Mouse (Mus musculus) liver, embryonic 13.5 days (tissue): Measurements from ENCODE around the gene Chrdl2. TPM values are rescaled to one million over a fixed set of nuclear protein-coding genes. Genes with fewer than 3 reads are reported as not detected.
A peak's percentile ranks its signal among the peaks of the same experiment; 100 is the strongest.
"Not testable (repeated sequence)": the region's sequence is repeated elsewhere in the genome, so short reads cannot be mapped to it uniquely, and the experiment has no call there.

ENCODE experiments used
- ATAC-seq: fragments of 200-750 bp; cut with Nextera tagmentation; 2 replicates; pipeline ENCODE4 v1.8.0; 2017; ENCODE audit warnings: low read depth, mild to moderate bottlenecking, moderate number of reproducible peaks, moderate library complexity
- DNase-seq: peaks from one replicate; pipeline ENCODE4 v3.0.0; 2022
- H3K27ac ChIP-seq: fragments of 300-500 bp; sonication (generic); 2 replicates; pipeline ENCODE4 v1.5.1; 2015; ENCODE audit warnings: moderate library complexity, mild to moderate bottlenecking, inconsistent platforms
- H3K27me3 ChIP-seq: fragments of 300-500 bp; sonication (generic); 2 replicates; pipeline ENCODE4 v1.6.1; 2015; ENCODE audit warnings: mild to moderate bottlenecking, inconsistent platforms
- H3K36me3 ChIP-seq: fragments of 300-500 bp; sonication (generic); 2 replicates; pipeline ENCODE4 v1.6.1; 2015; ENCODE audit warnings: mild to moderate bottlenecking, inconsistent platforms
- H3K4me1 ChIP-seq: fragments of 300-500 bp; sonication (generic); replicated peaks from 2 replicates; pipeline ENCODE4 v1.6.1; 2015; ENCODE audit warnings: inconsistent platforms
- H3K4me2 ChIP-seq: fragments of 300-500 bp; sonication (generic); 2 replicates; pipeline ENCODE4 v1.6.1; 2015; ENCODE audit warnings: inconsistent platforms, mild to moderate bottlenecking, moderate library complexity
- H3K4me3 ChIP-seq: fragments of 300-500 bp; sonication (generic); replicated peaks from 2 replicates; pipeline ENCODE4 v1.5.1; 2015; ENCODE audit warnings: mild to moderate bottlenecking, inconsistent platforms
- H3K9ac ChIP-seq: fragments of 300-500 bp; sonication (generic); 2 replicates; pipeline ENCODE4 v1.6.1; 2015; ENCODE audit warnings: mild to moderate bottlenecking, inconsistent platforms
- H3K9me3 ChIP-seq: fragments of 300-500 bp; sonication (generic); replicated peaks from 2 replicates; pipeline ENCODE4 v1.6.1; 2016; ENCODE audit warnings: inconsistent platforms
- WGBS: fragments of 180-500 bp; shearing (Covaris S2); methylation state at CpG from one replicate; pipeline ENCODE4 v1.1.7; 2015; ENCODE audit not compliant: insufficient replicate concordance; 5-methylcytosine and 5-hydroxymethylcytosine counted together
- polyA plus RNA-seq: library from polyadenylated mRNA; unstranded; fragments of >200 nt; fragmentation: Nextera tagmentation; extraction: Ambion mirVana; gene quantifications from 2 replicates; pipeline ENCODE4 v1.2.1, GENCODE M21; 2015

Chrdl2 gene
- polyA plus RNA-seq: not detected in 2 replicates

DNA sequence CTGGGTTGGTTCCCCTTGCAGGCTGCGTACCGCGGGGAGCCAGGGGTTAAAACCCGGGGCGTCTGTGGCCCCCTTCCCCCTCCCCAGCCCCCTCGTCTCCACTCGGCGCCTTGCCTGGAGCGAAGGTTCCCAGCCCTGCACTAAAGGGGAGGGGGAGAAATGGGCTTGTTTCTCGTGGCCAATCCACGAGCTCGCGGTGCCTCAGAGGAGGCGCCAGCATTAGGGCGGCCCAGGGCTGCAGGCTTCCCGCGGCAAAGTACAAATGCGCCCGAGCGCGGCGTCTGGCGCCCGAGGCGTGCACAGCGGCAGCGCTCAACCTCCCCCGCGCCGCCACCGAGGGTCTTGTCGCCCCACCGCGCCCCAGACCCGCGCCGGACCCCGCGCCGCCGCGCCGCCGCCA, at the start of gene Chrdl2:
Gene Chrdl2 (plus strand): TSS at position 383 of the 400 bp plus-strand sequence.
- H3K36me3 ChIP-seq: no peaks in the 10 kb centered on the region
- DNase-seq (no peak), ATAC-seq (no peak)
- no peak within 1 kb of the TSS for H3K27ac ChIP-seq
- peaks cover 3% of the 10 kb centered on the region; the same call in 1 of the 2 replicates for H3K4me1 ChIP-seq
- WGBS: 2% methylated on average over 43 of the region's 44 CpGs
- H3K27me3 ChIP-seq: peaks cover 78% of the 10 kb centered on the region
- H3K9me3 ChIP-seq: no peaks in the 10 kb centered on the region
- H3K4me2 ChIP-seq: peak within 1 kb of the TSS; percentile 58
- H3K4me3 ChIP-seq: peak within 1 kb of the TSS; percentile 40
- no peak within 1 kb of the TSS for H3K9ac ChIP-seq

DNA sequence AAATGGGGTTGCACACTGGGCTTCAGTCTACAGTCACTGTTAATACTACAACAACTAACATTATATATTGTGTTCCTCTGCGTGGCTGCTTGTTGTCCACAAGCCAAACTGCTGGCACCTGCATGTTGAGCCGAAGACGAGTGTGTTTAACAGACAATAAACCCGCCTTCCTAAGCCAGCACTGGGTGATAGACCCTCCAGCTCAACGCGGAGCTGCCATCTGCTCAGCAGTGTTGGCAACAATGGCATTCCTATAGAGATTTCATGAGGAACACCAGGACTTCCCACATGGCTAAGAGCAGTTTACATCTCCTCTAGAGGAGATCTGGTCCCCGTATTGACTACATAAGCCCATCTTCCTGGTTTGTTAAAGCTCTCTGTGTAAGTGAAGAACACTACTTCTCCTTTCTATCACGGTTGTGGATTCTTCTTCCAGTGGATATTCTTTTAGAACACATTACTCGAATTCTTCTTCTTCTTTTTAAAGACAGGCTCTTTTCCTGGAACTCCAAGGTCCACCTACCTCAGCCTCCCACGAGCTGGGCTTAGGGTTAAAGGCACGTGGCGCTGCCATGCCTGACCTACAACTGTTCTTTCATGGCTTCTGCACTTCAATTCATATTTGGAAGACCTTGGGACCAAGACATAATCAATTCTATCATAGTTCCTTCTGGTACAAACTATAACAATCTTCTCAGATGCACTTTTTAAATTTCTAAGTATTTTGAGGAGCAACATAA, 48.6 kb upstream of the Chrdl2 start:
- H3K4me3 ChIP-seq: no peak overlapping the region
- ATAC-seq (no peak), DNase-seq (no peak)
- H3K27ac ChIP-seq: no peak overlapping the region
- no peaks in the 10 kb centered on the region for H3K9me3 ChIP-seq
- no peak overlapping the region for H3K4me2 ChIP-seq
- 56% methylated on average over 12 of the region's 12 CpGs for WGBS
- no peaks in the 10 kb centered on the region for H3K27me3 ChIP-seq
- peaks cover 15% of the 10 kb centered on the region for H3K4me1 ChIP-seq
- no peak overlapping the region for H3K9ac ChIP-seq
- peaks cover 6% of the 10 kb centered on the region for H3K36me3 ChIP-seq

DNA sequence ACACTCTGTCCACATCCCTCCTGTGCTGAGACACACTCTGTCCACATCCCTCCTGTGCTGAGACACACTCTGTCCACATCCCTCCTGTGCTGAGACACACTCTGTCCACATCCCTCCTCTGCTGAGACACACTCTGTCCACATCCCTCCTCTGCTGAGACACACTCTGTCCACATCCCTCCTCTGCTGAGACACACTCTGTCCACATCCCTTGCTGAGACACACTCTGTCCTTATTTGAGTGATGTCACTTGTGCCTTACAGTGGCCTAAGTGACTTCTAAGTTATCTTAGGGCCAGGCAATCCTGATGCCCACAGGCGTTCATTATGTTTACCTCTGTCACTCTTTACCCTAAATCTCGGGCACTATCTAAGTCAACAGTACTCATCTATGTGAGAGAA, 45.4 kb upstream of the Chrdl2 start:
- not testable (repeated sequence) for H3K4me3 ChIP-seq, H3K27ac ChIP-seq, H3K36me3 ChIP-seq, H3K9ac ChIP-seq, DNase-seq, H3K27me3 ChIP-seq, ATAC-seq, H3K4me2 ChIP-seq, H3K9me3 ChIP-seq
- 57% methylated on average over 2 of the region's 2 CpGs for WGBS
- H3K4me1 ChIP-seq: peaks cover 40% of the 10 kb centered on the region

DNA sequence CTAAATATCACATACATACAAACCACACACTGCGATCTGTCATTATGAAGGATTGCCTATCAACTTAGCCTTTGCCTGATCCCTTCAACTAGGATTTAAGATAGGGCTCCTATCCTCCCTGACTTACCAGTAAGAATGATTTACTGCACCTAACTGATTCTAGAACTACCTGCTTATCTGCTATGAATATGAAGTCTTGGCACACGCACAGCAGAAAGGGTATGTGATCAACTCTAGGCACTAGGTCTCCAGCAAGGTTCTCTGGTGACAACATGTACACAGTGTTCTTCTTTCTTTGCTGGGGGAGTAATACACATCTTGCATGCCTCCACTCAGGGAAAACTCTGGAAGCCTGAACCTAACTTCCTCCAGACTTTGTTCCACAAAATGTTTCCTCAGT, 44.5 kb upstream of the Chrdl2 start:
- Histone ChIP-seq H3K4me3 (no peak overlapping the region), H3K27me3 (no peaks in the 10 kb centered on the region), H3K27ac (peak overlapping the region; percentile 44), H3K4me1 (peaks cover 47% of the 10 kb centered on the region), H3K9me3 (no peaks in the 10 kb centered on the region), H3K9ac (no peak overlapping the region), H3K36me3 (no peaks in the 10 kb centered on the region), H3K4me2 (no peak overlapping the region)
- DNase-seq (no peak), ATAC-seq (0 out of 2 replicates have a peak, but pooled peaks have one; percentile 23)
- 48% methylated on average over 2 of the region's 2 CpGs for WGBS

DNA sequence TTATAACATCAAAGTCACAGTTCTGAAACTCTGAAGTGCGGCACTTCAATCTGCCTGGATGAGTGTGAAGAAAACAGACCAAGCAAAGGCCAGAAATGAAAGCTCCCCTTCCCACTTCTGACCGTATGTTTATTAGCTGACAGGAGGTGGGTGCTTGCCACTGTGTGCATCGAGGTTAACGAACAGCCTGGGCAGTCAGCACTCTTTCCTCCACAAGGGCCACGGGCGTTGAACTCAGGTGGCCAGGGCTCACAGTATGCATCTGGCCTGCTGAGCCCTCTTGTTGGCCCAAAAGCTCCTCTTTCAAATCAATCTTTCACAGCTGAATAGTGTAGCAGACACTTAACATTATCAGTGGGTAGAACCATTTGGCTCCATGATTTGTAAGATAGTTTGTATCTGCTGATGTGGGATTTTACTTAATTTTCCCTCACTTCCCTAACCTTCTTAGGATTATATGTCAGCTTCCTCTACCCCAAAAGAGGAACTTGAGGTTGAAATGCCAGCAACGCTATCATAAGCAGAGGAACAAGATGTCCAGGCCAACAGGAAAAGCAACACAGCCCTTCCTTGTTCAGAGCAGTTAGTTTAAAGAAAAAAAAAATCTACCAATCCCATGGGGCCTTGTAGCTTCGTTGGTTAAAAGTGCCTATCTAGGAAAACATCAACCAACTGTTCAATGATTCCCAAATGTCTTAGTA, 43.3 kb upstream of the Chrdl2 start:
- no peak overlapping the region for H3K4me2 ChIP-seq
- no peaks in the 10 kb centered on the region for H3K9me3 ChIP-seq
- 23% methylated on average over 8 of the region's 8 CpGs for WGBS
- no peak overlapping the region for H3K9ac ChIP-seq
- H3K4me3 ChIP-seq: no peak overlapping the region
- no peaks in the 10 kb centered on the region for H3K27me3 ChIP-seq
- no peak for DNase-seq
- no peaks in the 10 kb centered on the region for H3K36me3 ChIP-seq
- H3K27ac ChIP-seq: peak overlapping the region; percentile 44; the same call in 1 of the 2 replicates
- peaks cover 58% of the 10 kb centered on the region for H3K4me1 ChIP-seq
- ATAC-seq: no peak

DNA sequence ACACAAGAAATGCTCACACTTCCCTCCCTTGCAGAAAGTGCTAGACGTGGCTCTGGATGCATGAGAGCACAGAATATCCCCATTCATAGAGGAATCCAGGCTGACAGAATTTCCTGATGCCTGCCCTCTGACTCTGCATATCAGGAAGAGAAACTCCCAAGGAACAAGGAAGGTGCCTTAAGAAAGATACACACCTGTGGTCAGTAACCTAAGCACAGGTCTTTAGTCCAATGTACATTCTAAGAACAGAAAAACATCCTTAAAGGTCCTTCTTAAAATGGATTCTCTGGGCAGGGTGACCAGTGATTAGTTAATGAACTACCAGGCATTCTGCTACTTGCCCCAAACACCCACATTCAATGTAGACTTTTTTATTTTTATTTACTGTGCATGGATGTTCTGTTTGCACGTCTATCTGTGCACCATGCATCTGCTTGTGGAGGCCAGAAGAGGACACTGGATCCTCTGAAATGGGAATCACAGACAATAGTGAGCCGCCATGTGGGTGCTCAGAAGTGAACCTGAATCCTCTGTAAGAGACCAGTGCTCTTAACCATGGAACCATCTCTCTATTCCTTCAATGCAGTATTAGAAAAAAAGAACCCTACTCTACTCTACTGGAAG, 42.6 kb upstream of the Chrdl2 start:
- 54% methylated on average over 3 of the region's 3 CpGs for WGBS
- DNase-seq: no peak
- no peak overlapping the region for H3K4me2 ChIP-seq

DNA sequence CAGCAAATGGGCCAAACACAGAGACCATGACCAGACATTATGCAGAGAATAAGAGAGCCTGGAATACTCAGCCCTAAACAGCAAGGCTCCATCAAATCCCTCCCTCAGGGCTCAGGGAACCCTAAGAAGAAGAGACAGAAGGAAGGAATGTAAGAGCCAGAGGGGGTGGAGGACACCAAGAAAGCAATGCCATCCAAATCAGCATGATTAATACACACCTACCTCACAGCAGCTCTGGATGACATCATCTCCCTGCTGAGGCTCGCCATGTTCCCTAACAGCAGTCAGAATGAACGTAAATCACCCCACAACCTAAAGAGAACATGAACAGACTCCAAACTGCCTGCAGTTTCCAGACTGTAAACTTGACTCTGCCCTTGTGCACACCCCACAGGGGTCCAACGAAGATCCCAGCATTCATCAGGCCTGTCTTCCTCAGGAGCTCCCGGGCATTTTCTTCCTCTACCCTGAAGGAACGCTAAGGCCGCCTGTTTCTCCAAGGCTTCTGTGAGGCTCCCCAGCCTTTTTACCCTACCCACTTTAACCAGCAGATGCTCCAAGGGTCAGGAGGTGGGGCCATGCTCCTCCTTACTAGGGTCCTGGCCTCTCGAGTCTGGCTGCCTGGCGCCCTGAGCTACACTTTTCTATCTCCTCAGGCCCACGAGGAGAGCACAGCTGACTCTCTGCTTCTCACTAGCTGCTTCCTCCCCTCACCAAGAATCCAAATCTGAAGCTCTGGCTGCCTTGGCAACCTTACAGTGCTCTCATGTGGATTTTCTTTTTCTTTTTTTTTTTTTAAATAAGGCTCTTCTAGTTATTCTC, 40.7 kb upstream of the Chrdl2 start:
- H3K9me3 ChIP-seq: no peaks in the 10 kb centered on the region
- no peak overlapping the region for H3K9ac ChIP-seq
- no peaks in the 10 kb centered on the region for H3K36me3 ChIP-seq
- H3K4me1 ChIP-seq: peaks cover 62% of the 10 kb centered on the region
- no peaks in the 10 kb centered on the region for H3K27me3 ChIP-seq
- no peak overlapping the region for H3K4me3 ChIP-seq
- DNase-seq (no peak), ATAC-seq (no peak)
- no peak overlapping the region for H3K4me2 ChIP-seq
- 53% methylated on average over 9 of the region's 9 CpGs for WGBS
- no peak overlapping the region for H3K27ac ChIP-seq

More for the DNA sequence above, 42.6 kb upstream of the Chrdl2 start:
- no peak for ATAC-seq
- peaks cover 58% of the 10 kb centered on the region for H3K4me1 ChIP-seq
- H3K9me3 ChIP-seq: no peaks in the 10 kb centered on the region
- no peak overlapping the region for H3K9ac ChIP-seq
- H3K27me3 ChIP-seq: no peaks in the 10 kb centered on the region
- H3K4me3 ChIP-seq: no peak overlapping the region
- no peaks in the 10 kb centered on the region for H3K36me3 ChIP-seq
- no peak overlapping the region for H3K27ac ChIP-seq

DNA sequence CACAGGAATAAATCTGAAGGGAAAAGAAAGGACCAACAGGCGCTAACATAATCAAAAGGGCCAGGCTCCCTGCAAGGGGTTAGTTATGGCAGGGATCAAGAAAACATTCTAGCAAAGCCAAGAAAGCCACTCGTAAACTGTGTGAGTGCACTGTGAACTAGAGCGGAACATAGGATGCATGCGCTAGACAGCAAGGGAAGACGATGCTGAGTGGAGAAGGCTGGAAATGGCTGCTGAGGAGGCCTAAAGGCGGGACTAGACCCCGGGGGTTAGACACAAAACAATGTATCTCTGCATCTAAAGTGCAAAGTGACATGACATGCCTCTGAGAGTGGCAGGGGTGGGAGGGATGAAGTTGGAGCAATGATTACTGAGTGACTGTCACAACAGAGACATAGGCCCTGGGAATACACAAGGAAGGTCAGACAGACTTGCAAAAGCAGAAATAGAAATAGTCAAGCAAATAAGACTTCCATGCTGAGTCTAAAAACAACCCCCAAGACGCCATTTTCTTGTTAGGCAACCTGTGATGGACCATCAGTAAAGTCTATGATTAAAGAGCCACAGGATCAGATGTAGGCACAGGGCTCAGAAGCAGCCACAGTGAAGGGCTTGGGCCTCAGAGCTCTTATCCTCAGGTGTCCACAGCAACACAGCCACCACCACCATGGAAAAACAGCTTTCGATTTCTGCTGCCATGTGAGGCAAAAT, 39.8 kb upstream of the Chrdl2 start:
- Histone ChIP-seq H3K36me3 (no peaks in the 10 kb centered on the region), H3K27ac (no peak overlapping the region), H3K27me3 (no peaks in the 10 kb centered on the region), H3K9me3 (no peaks in the 10 kb centered on the region), H3K4me2 (no peak overlapping the region), H3K4me1 (peaks cover 60% of the 10 kb centered on the region), H3K9ac (no peak overlapping the region), H3K4me3 (no peak overlapping the region)
- DNase-seq: no peak
- 70% methylated on average over 9 of the region's 9 CpGs for WGBS
- ATAC-seq: no peak

DNA sequence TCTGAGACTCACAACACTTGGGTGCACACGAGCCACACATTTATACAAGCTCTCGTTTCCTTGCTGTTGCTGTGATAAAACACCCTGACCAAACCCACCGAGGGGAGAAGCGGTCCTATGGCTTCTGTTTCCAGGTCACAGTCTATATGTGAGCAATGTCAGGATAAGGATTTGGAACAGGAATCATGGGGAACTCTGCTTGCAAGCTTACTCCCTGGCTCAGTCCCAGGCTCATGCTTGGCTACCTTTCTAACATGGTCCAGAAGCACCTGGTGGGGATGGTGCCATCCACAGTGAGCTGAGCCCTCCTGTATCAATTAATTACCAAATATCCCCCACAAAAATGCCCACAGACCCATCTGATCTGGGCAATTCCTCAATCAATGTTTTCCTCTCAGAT, 36.8 kb upstream of the Chrdl2 start:
- H3K27ac ChIP-seq: no peak overlapping the region
- no peak overlapping the region for H3K4me3 ChIP-seq
- no peaks in the 10 kb centered on the region for H3K36me3 ChIP-seq
- no peak for ATAC-seq
- H3K4me2 ChIP-seq: no peak overlapping the region
- H3K9me3 ChIP-seq: no peaks in the 10 kb centered on the region
- WGBS: 70% methylated on average over 4 of the region's 4 CpGs
- no peaks in the 10 kb centered on the region for H3K27me3 ChIP-seq
- H3K9ac ChIP-seq: no peak overlapping the region
- H3K4me1 ChIP-seq: peaks cover 54% of the 10 kb centered on the region
- no peak for DNase-seq

DNA sequence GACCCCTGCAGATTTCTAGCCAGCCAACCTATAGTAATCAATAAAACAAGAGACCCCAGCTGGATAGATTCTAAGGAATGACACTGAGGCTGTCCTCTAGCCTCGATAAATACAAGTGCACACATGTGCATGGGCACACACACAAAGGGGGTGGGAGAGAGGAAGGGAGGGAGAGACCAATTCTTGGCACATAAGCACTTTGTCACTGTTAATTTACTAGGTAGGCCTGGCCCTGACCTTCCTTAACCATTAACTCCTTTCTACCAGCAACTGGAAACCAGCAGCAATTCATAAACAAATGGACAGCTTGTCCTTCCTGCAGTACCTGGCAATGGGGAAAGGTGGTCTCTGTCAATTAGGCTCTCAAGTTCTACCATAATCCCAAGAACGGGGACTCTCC, 34.0 kb upstream of the Chrdl2 start:
- H3K9ac ChIP-seq: no peak overlapping the region
- H3K27ac ChIP-seq: no peak overlapping the region
- peaks cover 50% of the 10 kb centered on the region for H3K4me1 ChIP-seq
- H3K36me3 ChIP-seq: no peaks in the 10 kb centered on the region
- ATAC-seq (no peak), DNase-seq (no peak)
- no peaks in the 10 kb centered on the region for H3K27me3 ChIP-seq
- no peak overlapping the region for H3K4me3 ChIP-seq
- 65% methylated on average over 2 of the region's 2 CpGs for WGBS
- H3K4me2 ChIP-seq: no peak overlapping the region
- H3K9me3 ChIP-seq: no peaks in the 10 kb centered on the region
